Mouse (Mus musculus) liver, adult 2 months (tissue): ENCODE data around the gene Dcun1d4.

ENCODE experiments used
- CTCF ChIP-seq: fragments of 200-500 bp; IDR thresholded peaks from 2 replicates; pipeline ENCODE4 v1.5.1; 2011; ENCODE audit warnings: low read depth, low read length, control low read depth
- POLR2A ChIP-seq: fragments of 200-500 bp; IDR thresholded peaks from 2 replicates; pipeline ENCODE4 v1.6.1; 2011; ENCODE audit warnings: low read length, control low read depth; ENCODE audit not compliant: insufficient read depth; ENCODE audit errors: extremely low read depth

DNA sequence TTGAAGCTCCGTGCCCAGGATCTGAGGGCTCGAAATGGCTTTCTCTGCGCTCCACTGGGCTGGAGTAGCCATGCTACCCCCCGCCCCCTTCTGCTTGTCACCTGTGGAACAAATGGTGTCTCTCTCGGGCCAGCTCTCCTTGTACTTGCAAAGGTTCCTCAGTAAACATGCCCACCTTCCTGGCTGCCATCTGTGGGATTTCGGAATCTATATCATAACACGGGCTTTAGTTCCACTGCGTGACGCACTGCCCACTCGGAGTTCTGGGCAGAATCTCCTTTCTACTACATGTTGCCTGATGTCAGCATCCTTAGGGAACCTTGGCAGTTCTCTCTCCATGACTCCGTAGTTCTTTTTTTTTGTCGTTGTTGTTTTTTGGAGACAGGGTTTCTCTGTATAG is 56.9 kb downstream of the Dcun1d4 start:
- no peak for TF ChIP-seq POLR2A
- no peak for TF ChIP-seq CTCF
